Mouse (Mus musculus) lung, adult 2 months (tissue): ENCODE results near the gene Nr5a2. TPM values are rescaled to one million over a fixed set of nuclear protein-coding genes. Genes with fewer than 3 reads are reported as not detected.

ENCODE experiments used
- DNase-seq: peaks from one replicate; pipeline ENCODE4 v3.0.0; 2022
- H3K4me1 ChIP-seq: fragments of 200-500 bp; 2 replicates; pipeline ENCODE4 v1.6.1; 2011; ENCODE audit warnings: low read length; ENCODE audit not compliant: control insufficient read depth, insufficient read depth
- H3K4me3 ChIP-seq: fragments of 200-500 bp; replicated peaks from 2 replicates; pipeline ENCODE3; 2011; ENCODE audit warnings: low read depth, mild to moderate bottlenecking, control low read depth, low read length; ENCODE audit errors: extremely low read depth
- CTCF ChIP-seq: fragments of 200-500 bp; IDR thresholded peaks from 2 replicates; pipeline ENCODE4 v1.5.1; 2011; ENCODE audit warnings: mild to moderate bottlenecking, low read length, control low read depth; ENCODE audit not compliant: insufficient read depth
- POLR2A ChIP-seq: fragments of 200-500 bp; IDR thresholded peaks from 2 replicates; pipeline ENCODE4 v1.6.1; 2011; ENCODE audit warnings: low read depth, mild to moderate bottlenecking, control low read depth, low read length, borderline replicate concordance; ENCODE audit errors: extremely low read depth
- WGBS: fragments of 180-500 bp; shearing (Covaris S2); methylation state at CpG from one replicate; pipeline ENCODE4 v1.1.7; 2018; 5-methylcytosine and 5-hydroxymethylcytosine counted together
- polyA plus RNA-seq: library from polyadenylated mRNA; depleted of rRNA; stranded (reverse); fragments of >200 nt; gene quantifications from 2 replicates; pipeline ENCODE4 v1.2.3, GENCODE M21; 2012

Gene Nr5a2
- polyA plus RNA-seq, 1 experiment, result 0.19 TPM

DNA sequence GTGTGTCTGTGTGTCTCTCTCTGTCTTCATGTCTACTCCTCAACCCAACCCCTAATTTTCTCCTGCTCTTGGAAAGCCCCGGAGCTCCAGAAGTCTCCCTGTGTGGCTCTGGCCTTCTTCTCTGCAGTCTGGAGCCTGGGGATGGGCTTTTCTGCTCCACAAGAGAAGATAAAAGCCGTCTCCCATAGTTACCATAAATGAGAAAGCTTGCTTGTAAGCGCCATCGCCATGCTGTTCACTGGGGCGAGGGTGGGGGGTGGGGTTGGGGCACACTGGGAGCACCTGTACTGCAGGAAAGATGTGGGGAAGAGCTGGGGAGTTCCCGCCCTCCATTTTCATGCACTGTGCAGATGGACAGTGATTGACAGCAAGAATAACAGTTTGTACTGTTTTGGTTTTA lies 71.5 kb downstream of the Nr5a2 start:
- no peak for DNase-seq
- WGBS, result 90% methylated on average over 6 of the region's 6 CpGs
- TF ChIP-seq CTCF, result no peak
- TF ChIP-seq POLR2A, result no peak
- H3K4me1 ChIP-seq, result no peaks in the 10 kb centered on the region
- H3K4me3 ChIP-seq, result no peak overlapping the region

DNA sequence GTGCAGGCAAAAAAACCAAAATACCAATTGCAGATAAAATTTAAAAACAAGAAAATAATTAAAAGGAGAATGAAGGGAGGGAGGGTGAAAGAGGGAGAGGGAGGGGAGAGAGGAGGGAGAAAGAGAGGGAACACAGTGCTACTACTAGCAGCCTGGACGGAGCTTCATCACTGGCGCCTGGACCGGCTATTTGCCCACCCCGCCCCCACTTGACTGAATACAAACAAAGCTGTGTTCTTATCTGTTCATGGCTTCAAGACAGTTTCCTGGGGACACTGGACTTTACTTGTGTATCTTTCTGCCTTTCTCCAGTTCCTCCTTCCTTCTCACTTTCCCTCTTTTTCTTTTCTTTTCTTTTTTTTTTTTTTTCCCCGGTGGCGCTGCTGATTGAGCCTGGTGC lies 73.6 kb downstream of the Nr5a2 start:
- Histone ChIP-seq H3K4me1 (no peaks in the 10 kb centered on the region), H3K4me3 (no peak overlapping the region)
- 29% methylated on average over 6 of the region's 6 CpGs for WGBS
- no peak for TF ChIP-seq CTCF
- TF ChIP-seq POLR2A, result no peak
- no peak for DNase-seq

DNA sequence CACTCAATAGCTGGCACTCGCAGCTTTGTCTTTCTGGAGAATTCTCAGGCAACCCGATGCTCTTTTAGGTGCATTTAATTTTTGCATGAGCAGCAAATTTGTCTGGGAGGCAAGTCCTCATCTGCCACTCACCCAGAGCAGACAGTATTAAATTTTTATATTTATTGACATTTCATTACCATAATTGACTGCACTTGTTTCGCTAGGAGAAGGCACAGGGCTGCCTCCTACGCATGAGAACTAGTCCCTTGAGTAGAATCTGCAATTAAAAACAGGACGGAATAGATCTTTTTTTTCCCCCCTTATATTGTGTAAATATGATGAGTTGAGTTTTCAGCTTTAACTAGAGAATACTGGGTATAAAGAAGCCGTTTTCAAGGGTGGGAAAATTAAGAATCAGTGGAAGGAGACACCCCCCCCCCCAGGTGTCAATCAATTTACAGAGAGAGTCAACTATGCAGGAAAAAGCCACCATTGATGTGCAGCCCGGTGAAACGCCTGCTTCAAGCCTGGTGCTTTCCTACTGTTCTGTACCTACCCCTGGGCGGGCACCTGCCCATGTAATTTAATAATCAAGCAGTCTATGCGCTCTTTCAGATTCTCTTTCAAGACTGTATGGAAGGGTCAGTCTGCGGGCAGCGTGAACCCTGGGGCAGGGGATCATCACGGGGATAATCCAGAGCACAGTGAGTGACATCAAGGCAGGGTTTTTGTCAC lies 76.6 kb downstream of the Nr5a2 start:
- 93% methylated on average over 13 of the region's 13 CpGs for WGBS
- TF ChIP-seq CTCF (no peak), POLR2A (no peak)
- H3K4me1 ChIP-seq, result no peaks in the 10 kb centered on the region
- no peak for DNase-seq
- H3K4me3 ChIP-seq, result no peak overlapping the region

DNA sequence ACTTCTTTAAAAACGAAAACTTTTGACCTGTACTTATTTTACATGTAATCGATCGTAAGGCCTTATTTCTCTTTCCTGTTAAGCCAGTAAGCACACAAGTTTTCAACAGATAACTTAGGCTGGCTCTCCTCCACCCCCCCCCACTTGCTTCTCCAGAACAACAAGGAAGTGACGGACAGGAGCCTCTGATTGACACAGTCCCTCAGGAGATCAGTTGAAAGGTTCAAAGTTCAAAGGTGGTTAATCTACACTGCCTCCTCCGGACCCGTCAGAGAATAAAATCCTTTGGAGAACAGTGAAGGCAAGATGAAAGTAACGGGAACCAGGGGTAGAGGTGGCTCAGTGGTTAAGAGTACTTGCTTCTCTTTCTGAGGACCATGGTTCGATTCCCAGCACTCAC lies 80.0 kb downstream of the Nr5a2 start:
- no peak overlapping the region for H3K4me3 ChIP-seq
- TF ChIP-seq POLR2A, result no peak
- no peak for TF ChIP-seq CTCF
- no peaks in the 10 kb centered on the region for H3K4me1 ChIP-seq
- no peak for DNase-seq
- 93% methylated on average over 8 of the region's 8 CpGs for WGBS

DNA sequence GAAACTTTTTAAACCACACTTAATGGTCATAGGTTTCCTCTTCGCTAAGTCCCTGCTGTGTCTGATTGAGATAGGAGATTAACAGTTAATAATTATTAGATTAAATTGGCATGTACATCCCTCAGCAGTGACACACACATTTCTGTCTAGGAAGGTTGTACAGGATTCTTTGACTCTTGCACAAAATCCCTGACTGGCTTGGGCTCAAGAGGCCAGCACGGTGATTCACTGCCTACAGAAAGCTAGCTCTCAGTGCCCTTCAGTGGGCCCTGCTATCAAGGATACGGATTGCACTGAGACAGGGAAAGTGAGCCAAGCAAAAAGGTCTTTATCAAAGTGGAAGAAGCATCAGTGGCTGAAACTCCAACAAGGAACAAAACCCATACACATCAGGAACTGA lies 85.2 kb downstream of the Nr5a2 start:
- Histone ChIP-seq H3K4me3 (no peak overlapping the region), H3K4me1 (no peaks in the 10 kb centered on the region)
- TF ChIP-seq POLR2A, result no peak
- TF ChIP-seq CTCF, result no peak
- 91% methylated on average over 3 of the region's 3 CpGs for WGBS
- no peak for DNase-seq

DNA sequence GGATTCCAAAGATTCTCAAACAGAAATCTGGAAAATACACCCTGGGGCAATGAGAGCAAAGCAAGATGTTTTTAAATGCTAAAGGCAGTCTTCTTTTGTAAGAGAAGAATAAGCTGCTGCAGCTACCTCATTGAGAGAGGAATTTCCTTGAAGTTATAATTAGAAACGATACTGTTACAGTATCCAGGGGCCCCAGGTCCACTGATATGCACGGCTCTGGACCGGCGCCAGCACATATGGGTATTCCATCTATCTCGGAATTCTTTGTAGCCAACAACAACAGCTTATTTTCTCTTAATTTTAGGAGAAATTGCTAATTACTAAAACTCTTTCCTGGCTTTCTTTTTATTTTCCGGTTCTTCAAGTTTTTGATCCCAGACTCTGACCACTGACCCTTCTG lies 91.3 kb downstream of the Nr5a2 start:
- WGBS, result 41% methylated on average over 6 of the region's 6 CpGs
- no peak for TF ChIP-seq POLR2A
- no peak for TF ChIP-seq CTCF
- no peak overlapping the region for H3K4me3 ChIP-seq
- DNase-seq, result no peak
- H3K4me1 ChIP-seq, result no peaks in the 10 kb centered on the region

DNA sequence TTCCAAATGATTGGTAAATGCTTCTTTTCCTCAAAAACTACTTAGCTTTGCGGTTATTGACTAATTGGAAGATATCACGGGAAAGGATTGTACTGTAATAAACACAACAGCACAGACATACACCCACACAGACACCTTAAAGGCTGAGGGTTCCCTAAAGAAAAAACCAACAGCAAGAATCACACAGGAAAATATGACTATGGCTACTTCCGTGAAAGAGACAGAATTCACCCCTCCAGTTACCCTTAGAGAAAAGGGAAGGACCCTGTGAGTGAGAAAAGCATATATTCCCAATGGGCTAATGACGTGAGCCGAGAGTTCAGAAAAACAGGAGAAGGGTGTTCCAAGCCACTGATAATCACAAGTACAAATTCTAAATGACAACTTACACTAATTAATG lies 92.0 kb downstream of the Nr5a2 start:
- TF ChIP-seq POLR2A (no peak), CTCF (no peak)
- H3K4me1 ChIP-seq, result no peaks in the 10 kb centered on the region
- no peak for DNase-seq
- H3K4me3 ChIP-seq, result no peak overlapping the region
- 91% methylated on average over 5 of the region's 5 CpGs for WGBS

DNA sequence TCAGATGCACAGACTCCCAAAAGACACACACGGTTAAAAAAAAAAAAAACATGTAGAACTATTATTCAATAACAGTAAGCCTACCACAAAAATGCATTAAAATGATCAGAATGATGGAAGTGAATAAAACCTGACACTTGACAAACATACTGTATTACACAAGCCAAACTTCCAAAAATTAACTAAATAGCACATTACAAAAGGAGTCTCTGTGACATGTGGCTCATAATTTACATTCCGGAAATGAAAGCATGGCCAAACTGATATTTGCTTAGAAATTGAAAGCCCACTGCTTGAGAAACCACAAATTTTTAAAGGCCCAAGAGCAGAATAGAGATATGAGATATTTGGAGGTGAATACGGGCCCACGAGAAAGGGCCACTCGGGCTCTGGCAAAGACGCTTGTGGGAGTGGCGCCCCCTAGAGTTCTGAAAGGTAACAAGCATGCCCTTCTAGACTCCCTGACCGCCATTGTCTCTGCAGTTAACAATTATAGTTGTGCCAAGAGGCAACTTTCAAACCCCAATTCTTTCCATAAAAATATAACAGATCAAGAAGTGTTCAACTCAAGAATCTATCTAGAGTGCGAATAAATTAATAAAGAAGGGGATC lies 93.7 kb downstream of the Nr5a2 start:
- DNase-seq, result peak; percentile 13
- TF ChIP-seq POLR2A (no peak), CTCF (peak; percentile 31; the same call in 1 of the 2 replicates)
- Histone ChIP-seq H3K4me1 (no peaks in the 10 kb centered on the region), H3K4me3 (no peak overlapping the region)
- 67% methylated on average over 9 of the region's 9 CpGs for whole genome bisulfite sequencing

DNA sequence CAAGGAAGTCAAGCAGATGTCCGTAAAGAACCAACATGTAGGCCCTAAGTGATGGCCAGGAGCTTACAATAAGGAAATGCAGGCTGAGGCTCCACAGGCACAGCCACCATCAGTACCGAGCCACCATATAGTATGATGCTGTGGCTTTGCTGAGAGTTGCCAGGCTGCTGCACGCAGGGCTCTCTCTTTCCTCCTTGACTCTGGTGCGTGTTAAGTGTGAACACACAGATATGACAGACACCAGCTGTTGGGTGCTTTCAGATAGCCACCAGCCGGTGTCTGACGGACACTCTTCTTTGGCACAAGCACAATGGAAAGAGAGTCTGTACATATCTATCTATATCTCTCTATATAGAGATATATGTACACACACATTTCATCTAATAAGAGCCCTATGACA lies 97.0 kb downstream of the Nr5a2 start:
- no peaks in the 10 kb centered on the region for H3K4me1 ChIP-seq
- DNase-seq, result no peak
- no peak overlapping the region for H3K4me3 ChIP-seq
- WGBS, result 77% methylated on average over 6 of the region's 6 CpGs
- TF ChIP-seq CTCF, result no peak
- TF ChIP-seq POLR2A, result no peak

DNA sequence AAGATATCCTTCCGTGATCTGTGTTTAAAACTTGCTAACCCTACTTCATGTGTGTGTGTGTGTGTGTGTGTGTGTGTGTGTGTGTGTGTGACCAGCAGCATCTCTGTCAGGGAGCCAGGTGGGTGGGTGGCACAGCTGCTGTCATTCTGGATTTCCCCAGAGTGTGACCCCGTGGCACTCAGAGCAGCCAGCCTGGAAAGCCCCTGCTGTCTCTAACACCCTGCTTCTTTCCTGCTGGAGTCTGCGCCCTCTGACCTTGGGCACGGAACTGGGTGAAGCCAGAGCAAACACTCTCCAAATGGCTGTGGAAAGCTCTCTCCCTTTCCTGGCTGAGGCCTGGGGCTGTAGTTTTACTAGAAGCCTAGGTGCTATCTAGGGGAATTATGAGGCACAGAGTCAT lies 100.8 kb downstream of the Nr5a2 start:
- TF ChIP-seq POLR2A, result no peak
- no peak for TF ChIP-seq CTCF
- Histone ChIP-seq H3K4me3 (no peak overlapping the region), H3K4me1 (no peaks in the 10 kb centered on the region)
- DNase-seq, result no peak
- WGBS, result 37% methylated on average over 4 of the region's 4 CpGs
